Mouse (Mus musculus) liver, embryonic 14.5 days (tissue): Measurements from ENCODE around the gene Rad21l. TPM values are rescaled to one million over a fixed set of nuclear protein-coding genes. Genes with fewer than 3 reads are reported as not detected.

ENCODE experiments used
- ATAC-seq: fragments of 200-750 bp; cut with Nextera tagmentation; 2 replicates; pipeline ENCODE4 v1.8.0; 2017; ENCODE audit warnings: moderate number of reproducible peaks, mild to moderate bottlenecking, moderate library complexity; ENCODE audit not compliant: insufficient read depth
- DNase-seq, 3 experiments: peaks; one replicate each; pipeline ENCODE4 v3.0.0-alpha.2; 2012 to 2013; ENCODE audit warnings: low read depth in 3 of 3, low spot score in 3 of 3
- H3K27ac ChIP-seq: fragments of 300-500 bp; sonication (generic); 2 replicates; pipeline ENCODE4 v1.5.1; 2014; ENCODE audit warnings: moderate library complexity, mild to moderate bottlenecking, control low read depth, inconsistent platforms
- H3K27me3 ChIP-seq: fragments of 300-500 bp; sonication (generic); 2 replicates; pipeline ENCODE4 v1.6.1; 2014; ENCODE audit warnings: mild to moderate bottlenecking, low read length, moderate library complexity; ENCODE audit not compliant: control insufficient read depth, insufficient read depth
- H3K36me3 ChIP-seq: fragments of 300-500 bp; sonication (generic); replicated peaks from 2 replicates; pipeline ENCODE4 v1.6.1; 2014; ENCODE audit warnings: low read depth; ENCODE audit not compliant: control insufficient read depth, insufficient read depth
- H3K4me1 ChIP-seq, 2 experiments: fragments of 200-500 bp in 1 of 2; fragments of 300-500 bp in 1 of 2; sonication (generic) in 1 of 2; replicated peaks; 2 replicates each; pipeline ENCODE4 v1.6.1; 2012 to 2014; ENCODE audit warnings: antibody characterized with exemption in 1 of 2, inconsistent platforms in 1 of 2, low read length in 1 of 2; ENCODE audit not compliant: control insufficient read depth in 2 of 2, insufficient read depth in 2 of 2
- H3K4me2 ChIP-seq: fragments of 300-500 bp; sonication (generic); 2 replicates; pipeline ENCODE4 v1.6.1; 2014; ENCODE audit warnings: low read depth, mild to moderate bottlenecking, control low read depth, moderate library complexity
- H3K4me3 ChIP-seq, 2 experiments: fragments of 200-500 bp in 1 of 2; fragments of 300-500 bp in 1 of 2; sonication (generic) in 1 of 2; 2 replicates each; pipeline ENCODE4 v1.5.1; 2012 to 2014; ENCODE audit warnings: low read depth in 2 of 2, low read length in 2 of 2, mild to moderate bottlenecking in 2 of 2, control low read depth in 1 of 2, inconsistent platforms in 1 of 2, moderate library complexity in 1 of 2; ENCODE audit not compliant: insufficient read depth in 1 of 2
- H3K9ac ChIP-seq: fragments of 300-500 bp; sonication (generic); replicated peaks from 2 replicates; pipeline ENCODE4 v1.6.1; 2014; ENCODE audit warnings: mild to moderate bottlenecking, control low read depth, moderate library complexity
- H3K9me3 ChIP-seq: fragments of 300-500 bp; sonication (generic); 2 replicates; pipeline ENCODE4 v1.6.1; 2016; ENCODE audit warnings: low read length, mixed read lengths; ENCODE audit not compliant: control insufficient read depth
- CTCF ChIP-seq: IDR thresholded peaks from 2 replicates; pipeline ENCODE4 v1.5.1; 2016; ENCODE audit warnings: antibody characterized with exemption, low read depth, control low read depth
- EP300 ChIP-seq: IDR thresholded peaks from 2 replicates; pipeline ENCODE4 v1.6.1; 2016; ENCODE audit warnings: antibody characterized with exemption, low read depth
- WGBS: fragments of 180-500 bp; shearing (Covaris S2); extraction: QIAGEN DNeasy Blood & Tissue Kit; methylation state at CpG from one replicate; pipeline ENCODE4 v1.1.7; 2014; ENCODE audit not compliant: insufficient replicate concordance; 5-methylcytosine and 5-hydroxymethylcytosine counted together
- polyA plus RNA-seq, 2 experiments: library from polyadenylated mRNA; depleted of rRNA in 1 of 2; stranded (reverse) in 1 of 2; unstranded in 1 of 2; fragments of >200 nt; fragmentation: Nextera tagmentation in 1 of 2; extraction: Ambion mirVana in 1 of 2; gene quantifications; 2 replicates each; pipeline versions ENCODE4 v1.2.1 to v1.2.3; 2012 to 2014

The Rad21l gene
- polyA plus RNA-seq, 2 experiments: not detected

GRCm38 (mm10) chr2:151598068-151598467, 70.3 kb downstream of the Rad21l start:
- Histone ChIP-seq H3K27ac (no peak overlapping the region), H3K4me3 (no peak overlapping the region), H3K9ac (no peak overlapping the region), H3K4me2 (no peak overlapping the region), H3K9me3 (no peaks in the 10 kb centered on the region), H3K4me1 (no peaks in the 10 kb centered on the region), H3K27me3 (no peaks in the 10 kb centered on the region), H3K36me3 (no peaks in the 10 kb centered on the region)
- ATAC-seq: no peak
- 41% methylated on average over 2 of the region's 2 CpGs for WGBS
- TF ChIP-seq CTCF (no peak), EP300 (no peak)
- no peak for DNase-seq

Other genes with a start within 250 kb of the Rad21l start
- gene 4921509C19Rik, start 192.4 kb downstream of the Rad21l start, polyA plus RNA-seq (2012; rRNA removed): not detected in 2 replicates
- not detected in 2 replicates for gene 4921509C19Rik, start 192.4 kb downstream of the Rad21l start, polyA plus RNA-seq (2014; fragmentation: Nextera tagmentation; extraction: Ambion mirVana)
- 37.1 and 53.2 TPM in 2 replicates for gene Nsfl1c, start 174.4 kb downstream of the Rad21l start, polyA plus RNA-seq (2012; rRNA removed)
- 64.6 and 67.2 TPM in 2 replicates for gene Nsfl1c, start 174.4 kb downstream of the Rad21l start, polyA plus RNA-seq (2014; fragmentation: Nextera tagmentation; extraction: Ambion mirVana)
- 30.5 and 36.5 TPM in 2 replicates for gene Fkbp1a, start 126.0 kb downstream of the Rad21l start, polyA plus RNA-seq (2012; rRNA removed)
- 128 and 140 TPM in 2 replicates for gene Fkbp1a, start 126.0 kb downstream of the Rad21l start, polyA plus RNA-seq (2014; fragmentation: Nextera tagmentation; extraction: Ambion mirVana)
- 0.22 and 0.29 TPM in 2 replicates for gene Sdcbp2, start 95.9 kb downstream of the Rad21l start, polyA plus RNA-seq (2012; rRNA removed)
- 0.06 and 0.13 TPM in 2 replicates for gene Sdcbp2, start 95.9 kb downstream of the Rad21l start, polyA plus RNA-seq (2014; fragmentation: Nextera tagmentation; extraction: Ambion mirVana)
- 0.01 and 0.02 TPM in 2 replicates for gene Snph, start 35.9 kb downstream of the Rad21l start, polyA plus RNA-seq (2012; rRNA removed)
- gene Snph, start 35.9 kb downstream of the Rad21l start, polyA plus RNA-seq (2014; fragmentation: Nextera tagmentation; extraction: Ambion mirVana): not detected in 2 replicates
- gene Tmem74b, start 33.5 kb upstream of the Rad21l start, polyA plus RNA-seq (2012; rRNA removed): 0.02 TPM in 1 of 2 replicates, not detected in the other
- 0.06 TPM in 1 of 2 replicates, not detected in the other for gene Tmem74b, start 33.5 kb upstream of the Rad21l start, polyA plus RNA-seq (2014; fragmentation: Nextera tagmentation; extraction: Ambion mirVana)
- 23.9 and 27.4 TPM in 2 replicates for gene Psmf1, start 75.7 kb upstream of the Rad21l start, polyA plus RNA-seq (2012; rRNA removed)
- gene Psmf1, start 75.7 kb upstream of the Rad21l start, polyA plus RNA-seq (2014; fragmentation: Nextera tagmentation; extraction: Ambion mirVana): 46.2 and 51.4 TPM in 2 replicates
- gene Rspo4, start 174.4 kb upstream of the Rad21l start, polyA plus RNA-seq (2012; rRNA removed): not detected in 2 replicates
- not detected in 2 replicates for gene Rspo4, start 174.4 kb upstream of the Rad21l start, polyA plus RNA-seq (2014; fragmentation: Nextera tagmentation; extraction: Ambion mirVana)
- 0.03 and 0.04 TPM in 2 replicates for gene Angpt4, start 242.7 kb upstream of the Rad21l start, polyA plus RNA-seq (2012; rRNA removed)
- gene Angpt4, start 242.7 kb upstream of the Rad21l start, polyA plus RNA-seq (2014; fragmentation: Nextera tagmentation; extraction: Ambion mirVana): 0.06 and 0.11 TPM in 2 replicates